Mouse (Mus musculus) NIH3T3 (cell line): Measurements from ENCODE around the gene 3110082J24Rik.
"Not testable (repeated sequence)": the region's sequence is repeated elsewhere in the genome, so short reads cannot be mapped to it uniquely, and the experiment has no call there.

Experiments used
- DNase-seq: peaks from one replicate; pipeline ENCODE4 v3.0.0-alpha.2; 2012; ENCODE audit warnings: low read depth

The 3110082J24Rik gene

GRCm38 (mm10) chr5:30072377-30072776 is 33.5 kb downstream of the 3110082J24Rik start:
- DNase-seq: peak; percentile 13

DNA sequence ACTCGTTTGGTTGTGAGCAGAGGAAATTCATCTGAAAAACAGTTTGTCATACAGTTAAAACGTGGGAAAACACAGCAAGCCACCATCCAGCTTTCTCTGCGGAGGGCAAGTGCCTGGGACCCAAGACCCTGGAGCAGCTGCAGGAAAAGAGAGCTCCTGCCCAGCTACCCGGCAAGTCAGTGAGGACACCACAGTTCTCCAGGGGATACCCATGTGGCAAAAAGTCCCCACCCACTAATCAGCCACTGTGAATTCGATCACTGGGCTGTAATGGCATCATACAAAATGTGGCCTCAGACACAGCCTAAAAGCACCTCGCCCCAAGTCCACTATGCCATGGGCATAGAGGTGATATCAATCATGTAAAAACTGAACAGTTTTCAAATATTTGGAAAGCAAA is 34.2 kb downstream of the 3110082J24Rik start:
- no peak for DNase-seq

DNA sequence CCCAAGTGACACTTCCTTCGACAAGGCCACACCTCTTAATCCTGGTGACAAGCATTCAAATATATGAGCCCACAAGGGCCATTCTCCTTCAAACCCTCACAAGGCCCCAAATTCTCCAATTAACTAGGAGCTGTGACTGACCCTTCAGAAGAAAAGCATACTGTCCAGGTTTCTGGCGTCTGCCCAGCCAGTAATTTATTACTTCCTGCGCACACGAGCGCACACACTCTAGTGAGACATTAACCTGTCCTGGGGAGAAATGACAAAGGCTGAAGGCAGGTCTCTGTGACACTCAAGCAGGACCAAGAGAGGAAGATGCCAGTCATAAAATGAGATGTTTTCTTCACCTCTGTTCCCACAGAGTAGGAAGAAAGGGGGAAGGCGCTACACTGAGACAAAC is 38.2 kb downstream of the 3110082J24Rik start:
- no peak for DNase-seq

DNA sequence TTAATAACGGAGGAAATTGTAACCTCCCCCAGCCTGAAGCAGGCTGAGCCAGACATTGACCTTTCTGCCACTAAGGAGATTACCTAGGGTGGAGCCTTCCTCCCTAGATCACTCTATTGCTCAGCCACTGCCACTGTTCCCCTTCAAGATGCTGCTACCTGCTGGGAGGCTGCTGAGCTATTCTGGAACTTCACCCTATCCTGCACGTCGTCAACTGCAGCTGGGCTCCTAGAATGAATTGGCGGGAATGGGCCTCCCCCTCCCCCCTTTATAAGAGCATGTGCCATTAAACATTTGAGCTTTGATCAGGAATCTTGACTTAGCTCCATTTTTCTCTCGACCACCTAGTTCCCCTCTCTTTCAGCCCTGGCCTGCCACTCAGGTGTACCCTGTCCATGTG is 46.3 kb downstream of the 3110082J24Rik start:
- not testable (repeated sequence) for DNase-seq

DNA sequence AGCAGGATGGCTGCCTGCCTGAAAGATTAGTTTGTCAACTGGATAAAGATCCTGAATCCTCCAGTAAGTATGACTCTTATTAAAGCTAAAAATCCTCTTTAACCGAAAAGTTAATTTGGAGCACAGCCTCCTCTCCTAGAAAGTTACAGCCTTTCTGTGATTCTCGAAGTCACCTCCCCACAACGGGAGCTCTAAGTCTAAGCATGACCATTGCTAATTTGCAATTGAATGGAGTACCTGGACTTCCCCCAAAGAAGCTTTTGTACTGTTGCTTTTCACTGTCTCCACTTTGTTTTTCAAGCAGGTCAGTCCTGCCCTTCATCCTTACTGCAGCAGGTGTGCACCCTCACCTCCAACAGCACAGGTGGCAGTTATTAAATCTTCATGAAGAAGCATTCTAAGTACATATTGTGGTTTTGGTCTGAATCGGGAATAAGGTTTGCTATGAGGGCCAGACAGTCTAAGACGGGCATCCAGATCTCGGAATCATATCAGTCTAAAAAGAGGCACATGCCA is 47.6 kb downstream of the 3110082J24Rik start:
- no peak for DNase-seq
